ENCODE assay signal across 20 mouse cellular contexts in the genomic region with DNA sequence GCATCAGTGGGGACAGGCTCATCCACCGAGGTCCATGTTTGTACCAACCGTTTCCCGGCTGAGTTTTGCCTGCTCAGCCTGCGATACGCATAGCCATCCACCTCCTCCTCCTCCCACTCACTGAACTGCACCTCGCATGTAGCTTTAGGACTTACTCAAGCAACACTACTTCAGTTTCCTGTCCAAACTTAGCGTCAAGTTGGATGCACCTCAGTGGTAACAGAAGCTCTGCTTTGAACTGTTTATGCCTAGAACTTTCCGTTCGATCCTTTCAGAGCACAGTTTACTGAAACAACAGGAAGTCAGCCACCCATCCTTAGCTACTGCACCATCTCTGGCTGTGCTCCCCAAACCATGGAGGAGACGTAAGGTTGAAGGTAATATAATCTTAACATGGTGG. TPM values are rescaled to one million over a fixed set of nuclear protein-coding genes. Genes with fewer than 3 reads are reported as not detected.
DNase-seq lines count a peak whose midpoint lies in the region.
"Had no signal": no experiment of that assay in that cellular context is flagged by ENCODE, and none has a peak within 500 bp of the region (broad histone marks: within the 10 kb centered on the region; RNA-seq: fewer than 3 reads in every experiment).

No protein-coding gene starts in this region.

- DNase-seq in lung, postnatal 36 days, result peak; percentile 21
- no peak for DNase-seq in lung, postnatal 10 days
- DNase-seq in thymus, postnatal 4 days, result peak; percentile 24
- no peak for DNase-seq in thymus, postnatal 10 days (ENCODE audit: low spot score in 2 of 2)
- DNase-seq in induced T-regulatory cell, adult 2 months (ENCODE audit: low read depth), result peak; percentile 57
- no peak for DNase-seq in retina, postnatal 1 day
- no peak for DNase-seq in urinary bladder, adult 2 months (ENCODE audit: low spot score)
- DNase-seq: adrenal gland, adult 8-10 months; cerebellum, adult 11-12 months; cerebellum, postnatal 10 days; gastrocnemius, postnatal 14 days; heart, adult 18-20 months; heart, postnatal 14 days; kidney, adult 11 months; layer of hippocampus, adult 9-11 months; left cerebral cortex, postnatal 4 days; midbrain, embryonic 14.5 days; right cerebral cortex, adult 18-20 months had no signal

RNA-seq across cellular contexts. Expression of a gene that starts 26.5 kb away (rescaled TPM):
- 0.19 and 0.43 TPM in 2 replicates for polyA plus RNA-seq in urinary bladder, adult 2 months (2012; rRNA removed)
- polyA plus RNA-seq: C2C12; large intestine, adult 2 months had no signal

Comparison
In these comparisons a context has a peak if more than half of its experiments do, and no peak if none do; other contexts are left out.
1. DNase-seq: peak in lung, postnatal 36 days (single experiment), thymus, postnatal 4 days (single experiment) and induced T-regulatory cell, adult 2 months (single experiment); none in lung, postnatal 10 days (single experiment), thymus, postnatal 10 days (0 of 2), retina, postnatal 1 day (single experiment) and urinary bladder, adult 2 months (single experiment).